In the genomic region with DNA sequence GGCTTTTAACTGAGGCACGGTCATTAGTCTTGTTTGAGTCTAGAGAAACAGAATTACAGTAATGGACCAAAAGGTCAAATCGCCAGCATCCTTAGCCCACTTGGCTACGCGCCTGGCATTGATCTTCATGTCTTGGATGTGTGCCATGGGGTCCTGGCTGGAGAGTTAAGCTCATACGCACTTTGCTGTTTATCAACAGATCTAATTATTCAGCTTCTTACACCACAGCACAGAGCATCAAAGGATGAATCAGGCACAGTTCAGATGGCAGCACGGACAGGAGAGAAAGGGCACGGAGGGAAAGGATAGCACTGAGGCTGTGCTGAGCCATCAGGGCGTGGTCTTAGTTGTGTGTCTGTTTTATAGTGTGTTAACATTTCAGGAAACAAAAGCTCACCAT, we compare ENCODE assay signal across 23 mouse cellular contexts. TPM values are rescaled to one million over a fixed set of nuclear protein-coding genes. Genes with fewer than 3 reads are reported as not detected.
A peak's percentile ranks its signal among the peaks of the same experiment; 100 is the strongest.
DNase-seq lines count a peak whose midpoint lies in the region; ATAC-seq and TF ChIP-seq lines count a peak whose summit lies in the region.
"Had no signal": no experiment of that assay in that cellular context is flagged by ENCODE, and none has a peak within 500 bp of the region (broad histone marks: within the 10 kb centered on the region; RNA-seq: fewer than 3 reads in every experiment).

No protein-coding gene starts in this region.

- DNase-seq in cerebellum, postnatal 14 days: peak; percentile 18 to 33
- no peak for DNase-seq in cerebellum, adult 11-12 months
- DNase-seq in left cerebral cortex, postnatal 4 days: peak; percentile 19
- no peak for DNase-seq in left cerebral cortex, adult 18-20 months (ENCODE audit: low spot score in 2 of 2)
- DNase-seq in retina, postnatal 1 day: peak; percentile 54
- no peak for DNase-seq in retina, embryonic 14.5 days (ENCODE audit: low spot score)
- DNase-seq in stomach, postnatal 0 days (ENCODE audit: low spot score): peak; percentile 14
- DNase-seq in layer of hippocampus, adult 8-10 months (ENCODE audit: low spot score in 2 of 2): no peak
- DNase-seq: cerebellum, adult 18-20 months; liver, embryonic 13.5 days; lung, postnatal 10 days had no signal

- WGBS in stomach, postnatal 0 days: 40% methylated on average over 8 of the region's 8 CpGs

- no peak overlapping the region for H3K4me3 ChIP-seq in stomach, postnatal 0 days (ENCODE audit: low read depth, low read length)
- H3K4me3 ChIP-seq: embryonic facial prominence, embryonic 12.5 days; heart, embryonic 12.5 days; intestine, embryonic 15.5 days; liver, embryonic 13.5 days; megakaryocyte, embryonic 14.5 days had no signal

- H3K4me1 ChIP-seq in stomach, postnatal 0 days (replicated peaks; ENCODE audit: control insufficient read depth, insufficient read depth): no peaks in the 10 kb centered on the region
- H3K4me1 ChIP-seq: embryonic facial prominence, embryonic 12.5 days; heart, embryonic 12.5 days; intestine, embryonic 15.5 days; liver, embryonic 13.5 days; megakaryocyte, embryonic 14.5 days had no signal

- H3K9ac ChIP-seq in stomach, postnatal 0 days (ENCODE audit: low read length): no peak overlapping the region
- H3K9ac ChIP-seq: embryonic facial prominence, embryonic 12.5 days; heart, embryonic 12.5 days; intestine, embryonic 15.5 days; liver, embryonic 13.5 days had no signal

- no peak overlapping the region for H3K4me2 ChIP-seq in stomach, postnatal 0 days (replicated peaks; ENCODE audit: low read depth)
- H3K4me2 ChIP-seq: embryonic facial prominence, embryonic 12.5 days; heart, embryonic 12.5 days; intestine, embryonic 15.5 days; liver, embryonic 13.5 days had no signal

- TF ChIP-seq EP300 in stomach, postnatal 0 days (optimal IDR thresholded peaks at IDR 0.05): no peak

- TF ChIP-seq CTCF in stomach, postnatal 0 days (IDR thresholded peaks at IDR 0.05; ENCODE audit: low read depth): no peak

- H3K36me3 ChIP-seq in stomach, postnatal 0 days (ENCODE audit: control insufficient read depth, insufficient read depth, low read length): no peaks in the 10 kb centered on the region
- H3K36me3 ChIP-seq: embryonic facial prominence, embryonic 12.5 days; heart, embryonic 12.5 days; intestine, embryonic 15.5 days; liver, embryonic 13.5 days had no signal

- H3K27ac ChIP-seq in stomach, postnatal 0 days (replicated peaks): no peak overlapping the region
- H3K27ac ChIP-seq: embryonic facial prominence, embryonic 12.5 days; intestine, embryonic 15.5 days; liver, embryonic 13.5 days had no signal

- no peaks in the 10 kb centered on the region for H3K27me3 ChIP-seq in stomach, postnatal 0 days (ENCODE audit: control insufficient read depth, insufficient read depth, low read length)
- H3K27me3 ChIP-seq: embryonic facial prominence, embryonic 12.5 days; heart, embryonic 12.5 days; intestine, embryonic 15.5 days; liver, embryonic 13.5 days; megakaryocyte, embryonic 14.5 days had no signal

- intact Hi-C loops in left cerebral cortex, postnatal 4 days (cut with DNase I): no loop called here

- ATAC-seq in stomach, postnatal 0 days (ENCODE audit: low FRiP score, low TSS enrichment): no peak
- ATAC-seq: intestine, embryonic 15.5 days had no signal

- no peaks in the 10 kb centered on the region for H3K9me3 ChIP-seq in stomach, postnatal 0 days (ENCODE audit: control insufficient read depth, low read length)
- H3K9me3 ChIP-seq: embryonic facial prominence, embryonic 12.5 days; intestine, embryonic 15.5 days; liver, embryonic 13.5 days had no signal

RNA-seq across cellular contexts. Expression of a gene that starts 7.6 kb away (rescaled TPM):
- total RNA-seq in left cerebral cortex, postnatal 4 days (2021): 10 to 100 TPM; 30.0 to 31.7 TPM
- 10 to 100 TPM; 30.1 to 30.2 TPM for total RNA-seq in left cerebral cortex, adult 18-20 months (2021)
- 13.7 and 14.1 TPM in 2 replicates for polyA plus RNA-seq in stomach, postnatal 0 days (2015; fragmentation: Nextera tagmentation; extraction: Ambion mirVana)
- total RNA-seq in layer of hippocampus, adult 8-10 months (2022): 10 to 100 TPM; 24.7 to 30.5 (median 27.2) TPM

RNA-seq across cellular contexts. Expression of a gene that starts 8.3 kb away (rescaled TPM):
- not detected for total RNA-seq in left cerebral cortex, postnatal 4 days (2021)
- total RNA-seq in left cerebral cortex, adult 18-20 months (2021): not detected
- not detected in 2 replicates for polyA plus RNA-seq in stomach, postnatal 0 days (2015; fragmentation: Nextera tagmentation; extraction: Ambion mirVana)
- total RNA-seq in layer of hippocampus, adult 8-10 months (2022): not detected
- total RNA-seq: gastrocnemius, postnatal 4 days; heart, postnatal 25 days; layer of hippocampus, postnatal 36 days; left cerebral cortex, postnatal 36 days had no signal
- polyA plus RNA-seq: cortical plate, adult 2 months; embryonic facial prominence, embryonic 12.5 days; heart, embryonic 12.5 days; intestine, embryonic 15.5 days; kidney, embryonic 14.5 days; liver, embryonic 13.5 days; spleen, adult 2 months; stomach, embryonic 16.5 days had no signal

RNA-seq across cellular contexts. Expression of a gene that starts 58.8 kb away (rescaled TPM):
- 10 to 100 TPM; 13.2 to 18.5 TPM for total RNA-seq in left cerebral cortex, postnatal 4 days (2021)
- 10 to 100 TPM; 31.9 to 34.5 TPM for total RNA-seq in left cerebral cortex, adult 18-20 months (2021)
- polyA plus RNA-seq in stomach, postnatal 0 days (2015; fragmentation: Nextera tagmentation; extraction: Ambion mirVana): 1.6 TPM in 2 replicates
- 10 to 100 TPM; 17.1 to 25.1 (median 20.1) TPM for total RNA-seq in layer of hippocampus, adult 8-10 months (2022)

Comparison
In these comparisons a context has a peak if more than half of its experiments do, and no peak if none do; other contexts are left out.
1. DNase-seq: peak in cerebellum, postnatal 14 days (2 of 2), left cerebral cortex, postnatal 4 days (single experiment), retina, postnatal 1 day (single experiment) and stomach, postnatal 0 days (single experiment); none in cerebellum, adult 11-12 months (single experiment), left cerebral cortex, adult 18-20 months (0 of 2), retina, embryonic 14.5 days (single experiment) and layer of hippocampus, adult 8-10 months (0 of 2).